Mouse (Mus musculus) C2C12 (cell line): Measurements from ENCODE around the gene Clybl.

ENCODE experiments used
- CEBPB ChIP-seq: IDR thresholded peaks from one replicate; pipeline ENCODE4 v1.6.1; 2011; ENCODE audit warnings: low read depth, mild to moderate bottlenecking, control low read depth, moderate library complexity
- CTCF ChIP-seq: IDR thresholded peaks from one replicate; pipeline ENCODE4 v1.5.1; 2011; ENCODE audit not compliant: control insufficient read depth, insufficient read depth, insufficient read length
- FOSL1 ChIP-seq: IDR thresholded peaks from one replicate; pipeline ENCODE4 v1.8.0; 2011; ENCODE audit warnings: mild to moderate bottlenecking, low read length; ENCODE audit not compliant: poor library complexity, insufficient read depth, severe bottlenecking
- MAX ChIP-seq: IDR thresholded peaks from one replicate; pipeline ENCODE4 v1.6.1; 2011; ENCODE audit warnings: mild to moderate bottlenecking, control low read depth
- MYOG ChIP-seq: IDR thresholded peaks from one replicate; pipeline ENCODE4 v1.6.1; 2011; ENCODE audit not compliant: control insufficient read depth, insufficient read length; ENCODE audit errors: extremely low read depth
- USF1 ChIP-seq: IDR thresholded peaks from one replicate; pipeline ENCODE4 v1.6.1; 2011; ENCODE audit warnings: low read depth, mild to moderate bottlenecking, control low read depth, moderate library complexity

DNA sequence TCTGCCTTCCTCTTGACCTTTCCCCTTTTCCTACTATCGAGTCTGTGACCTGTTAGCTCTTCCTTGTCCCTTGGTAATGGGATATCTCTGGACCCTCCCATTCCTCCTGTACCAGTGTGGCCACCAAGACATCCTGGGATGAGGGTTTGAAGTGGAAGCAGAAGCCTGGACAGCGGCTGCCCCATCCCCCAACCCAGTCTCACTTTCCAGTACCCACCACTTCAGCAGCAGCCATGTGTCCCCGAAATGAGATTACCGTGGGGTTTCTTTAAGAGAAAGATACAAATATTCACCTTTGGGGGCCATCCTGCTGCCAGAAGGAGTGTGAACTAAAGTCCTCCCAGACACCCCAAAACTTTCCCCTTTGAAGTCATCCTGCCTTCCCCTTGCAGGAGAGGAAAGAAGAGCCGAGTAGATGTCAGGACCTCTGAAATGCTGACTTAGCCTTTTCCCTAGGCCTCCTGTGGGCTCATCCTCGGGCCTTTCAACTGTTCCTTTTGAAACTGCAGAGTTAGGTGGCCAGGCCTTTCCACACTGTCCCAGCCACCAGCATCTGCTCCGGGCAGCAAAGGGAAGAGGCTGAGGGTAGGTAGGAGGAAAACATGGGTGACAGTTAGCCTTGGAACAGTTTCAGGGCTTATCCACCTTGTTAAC is 44.1 kb downstream of the Clybl start:
- TF ChIP-seq CTCF (no peak), CEBPB (no peak), MYOG (no peak), USF1 (no peak), FOSL1 (no peak), MAX (no peak)
